Mouse (Mus musculus): ENCODE measurements around the gene Nfatc4.

DNA sequence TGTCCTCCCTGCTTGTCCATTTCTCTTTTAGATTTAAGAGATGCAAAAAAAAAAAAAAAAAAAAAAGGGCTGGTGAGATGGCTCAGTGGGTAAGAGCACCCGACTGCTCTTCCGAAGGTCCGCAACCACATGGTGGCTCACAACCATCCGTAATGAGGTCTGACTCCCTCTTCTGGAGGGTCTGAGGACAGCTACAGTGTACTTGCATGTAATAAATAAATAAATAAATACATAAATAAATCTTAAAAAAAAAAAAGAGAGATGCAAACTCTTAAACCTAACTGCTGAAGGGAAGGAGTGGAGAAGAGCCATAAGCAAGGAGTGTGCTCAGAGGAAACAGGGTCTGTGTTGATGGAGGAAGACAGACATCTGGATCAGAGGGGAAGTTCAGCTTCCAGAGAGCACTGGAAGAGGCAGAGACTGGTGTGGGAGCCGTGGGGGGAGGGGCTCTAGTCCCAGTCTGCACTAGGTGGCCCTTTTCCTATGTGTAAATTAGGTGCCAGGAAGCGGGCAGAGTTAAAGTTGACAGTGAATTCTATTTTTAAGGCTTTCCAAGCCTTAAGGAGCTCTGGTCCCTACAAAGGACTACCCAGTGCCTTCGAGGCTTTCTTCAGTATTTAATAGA, 55.5 kb downstream of the Nfatc4 start:
- no peak for TF ChIP-seq MAX (IDR thresholded peaks at IDR 0.05; ENCODE audit: low read depth)
- TF ChIP-seq SRF (IDR thresholded peaks at IDR 0.05; ENCODE audit: control insufficient read depth, insufficient read length, low read depth) = no peak
- TF ChIP-seq POLR2A (IDR thresholded peaks at IDR 0.05; ENCODE audit: insufficient read length, low read depth) = no peak
- TF ChIP-seq MYOD1 (IDR thresholded peaks at IDR 0.05; ENCODE audit: control insufficient read depth in 1 of 3, insufficient read length in 2 of 3, low read depth in 2 of 3) = no peak
